Mouse (Mus musculus): Measurements from ENCODE around the gene Abt1. TPM values are rescaled to one million over a fixed set of nuclear protein-coding genes. Genes with fewer than 3 reads are reported as not detected.
A peak's percentile ranks its signal among the peaks of the same experiment; 100 is the strongest.

Abt1 gene
- 10.0 and 10.3 TPM in 2 replicates for polyA plus RNA-seq (2011; ENCODE audit: insufficient read depth, insufficient read length, low read depth, missing spikeins)

DNA sequence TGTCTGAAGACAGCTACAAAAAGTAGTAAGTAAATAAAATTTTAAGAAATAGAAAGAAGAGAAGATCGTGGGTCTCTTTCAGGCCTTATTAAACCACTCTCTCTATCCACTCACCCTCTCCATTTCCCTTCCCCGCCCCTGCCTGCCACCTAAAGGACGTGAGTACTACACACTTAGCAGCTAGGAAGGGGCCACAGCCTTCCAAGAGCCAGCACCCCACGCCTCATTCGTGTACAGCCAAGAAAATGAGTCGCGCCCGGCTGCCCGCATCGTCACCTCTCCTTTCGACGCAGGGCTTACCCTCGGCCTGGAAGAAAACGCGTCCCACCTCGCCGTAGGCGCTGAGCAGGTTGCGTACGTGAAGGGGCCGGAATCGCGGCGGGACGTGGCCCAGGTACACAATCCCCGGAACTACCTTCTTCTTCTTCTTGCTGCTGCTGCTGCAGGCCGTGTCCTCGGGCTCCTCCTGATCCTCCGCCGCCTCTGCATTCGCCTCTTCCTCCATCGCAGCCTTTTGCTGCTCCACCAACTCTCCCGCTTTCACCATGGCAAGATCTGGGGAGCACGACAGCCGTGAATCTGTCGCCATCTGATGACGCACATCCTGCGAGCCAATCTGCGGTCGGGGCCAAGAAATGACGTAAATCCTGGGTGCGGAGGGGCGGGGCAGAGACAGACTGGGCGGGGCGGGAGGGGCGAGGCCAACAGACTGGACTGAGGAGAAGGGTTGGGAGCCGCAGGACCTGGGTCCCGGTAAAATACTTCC is at the start of gene Abt1:
Gene Abt1 (minus strand): TSS at position 581 of the 766 bp plus-strand sequence.
- peak within 1 kb of the TSS; percentile 92 for H3K4me3 ChIP-seq (ENCODE audit: low read depth, low read length)
- H3K9me3 ChIP-seq (replicated peaks; ENCODE audit: control insufficient read depth, insufficient read depth, low read length, poor library complexity, severe bottlenecking) = no peaks in the 10 kb centered on the region
- no peaks in the 10 kb centered on the region for H3K27me3 ChIP-seq (ENCODE audit: control insufficient read depth, insufficient read depth, low read length, poor library complexity, severe bottlenecking)
- peak within 1 kb of the TSS; percentile 69 for H3K9ac ChIP-seq (ENCODE audit: low read depth, poor library complexity, severe bottlenecking)
- TF ChIP-seq EP300 (IDR thresholded peaks at IDR 0.05; ENCODE audit: insufficient read depth, low read depth, low read length) = peak; percentile 52; the same call in 1 of the 2 replicates
- peak; percentile 56 for TF ChIP-seq POLR2A (IDR thresholded peaks at IDR 0.05; ENCODE audit: insufficient read depth, low read length)
- no peak for TF ChIP-seq CTCF (IDR thresholded peaks at IDR 0.05; ENCODE audit: low read depth, low read length)
- no peak within 1 kb of the TSS for H3K27ac ChIP-seq (ENCODE audit: insufficient read depth, low read length)
- H3K4me1 ChIP-seq (ENCODE audit: control insufficient read depth, insufficient read depth, low read length) = no peaks in the 10 kb centered on the region
- peaks cover 20% of the 10 kb centered on the region for H3K36me3 ChIP-seq (ENCODE audit: control insufficient read depth, insufficient read depth, low read length, poor library complexity, severe bottlenecking)

DNA sequence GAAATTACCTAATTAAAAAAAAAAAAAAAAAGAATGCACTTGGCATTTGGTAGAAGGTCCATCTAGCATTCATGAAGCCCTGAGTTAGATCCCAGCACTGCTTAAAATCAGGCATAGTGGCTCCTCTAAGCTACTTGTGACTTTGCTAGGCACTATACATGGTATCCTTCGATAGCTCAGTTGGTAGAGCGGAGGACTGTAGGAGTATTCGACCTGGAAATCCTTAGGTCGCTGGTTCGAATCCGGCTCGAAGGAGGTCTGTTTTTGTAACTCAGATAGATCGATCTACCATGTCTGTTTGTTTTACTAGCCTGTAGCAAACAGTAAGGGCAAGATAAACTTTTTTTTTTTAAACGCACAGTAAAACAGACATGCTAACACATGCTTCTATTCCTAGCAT is 43.2 kb upstream of the Abt1 start:
- no peaks in the 10 kb centered on the region for H3K9me3 ChIP-seq (replicated peaks; ENCODE audit: control insufficient read depth, insufficient read depth, low read length, poor library complexity, severe bottlenecking)
- no peaks in the 10 kb centered on the region for H3K36me3 ChIP-seq (ENCODE audit: control insufficient read depth, insufficient read depth, low read length, poor library complexity, severe bottlenecking)
- H3K9ac ChIP-seq (ENCODE audit: low read depth, poor library complexity, severe bottlenecking) = no peak overlapping the region
- H3K27me3 ChIP-seq (ENCODE audit: control insufficient read depth, insufficient read depth, low read length, poor library complexity, severe bottlenecking) = no peaks in the 10 kb centered on the region
- no peaks in the 10 kb centered on the region for H3K4me1 ChIP-seq (ENCODE audit: control insufficient read depth, insufficient read depth, low read length)
- no peak overlapping the region for H3K27ac ChIP-seq (ENCODE audit: insufficient read depth, low read length)
- TF ChIP-seq CTCF (IDR thresholded peaks at IDR 0.05; ENCODE audit: low read depth, low read length) (no peak), EP300 (IDR thresholded peaks at IDR 0.05; ENCODE audit: insufficient read depth, low read depth, low read length) (no peak), POLR2A (IDR thresholded peaks at IDR 0.05; ENCODE audit: insufficient read depth, low read length) (no peak)
- peak overlapping the region; percentile 27; the same call in 1 of the 2 replicates for H3K4me3 ChIP-seq (ENCODE audit: low read depth, low read length)

DNA sequence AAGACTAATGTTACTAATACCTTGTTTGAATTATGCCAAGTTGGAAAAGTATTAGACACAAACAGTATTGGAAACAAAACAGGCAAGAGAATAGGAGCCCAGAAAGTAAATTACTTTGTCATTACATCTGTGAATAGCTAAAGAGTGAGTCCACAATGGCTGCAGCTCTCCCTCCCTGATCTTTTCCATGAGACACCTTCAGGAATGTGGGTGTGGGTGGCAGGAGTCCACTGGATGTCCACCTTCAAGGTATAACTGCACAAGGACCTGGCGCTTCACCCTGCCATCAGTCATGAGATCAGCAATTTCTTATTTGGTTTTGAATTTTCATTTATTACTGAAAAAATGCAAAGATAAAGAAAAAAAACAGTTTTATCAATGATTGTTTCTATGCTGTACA is 42.6 kb upstream of the Abt1 start:
- Histone ChIP-seq H3K27me3 (ENCODE audit: control insufficient read depth, insufficient read depth, low read length, poor library complexity, severe bottlenecking) (no peaks in the 10 kb centered on the region), H3K4me3 (ENCODE audit: low read depth, low read length) (no peak overlapping the region), H3K4me1 (ENCODE audit: control insufficient read depth, insufficient read depth, low read length) (no peaks in the 10 kb centered on the region), H3K9ac (ENCODE audit: low read depth, poor library complexity, severe bottlenecking) (peak overlapping the region; percentile 2; the same call in 1 of the 2 replicates), H3K36me3 (ENCODE audit: control insufficient read depth, insufficient read depth, low read length, poor library complexity, severe bottlenecking) (no peaks in the 10 kb centered on the region), H3K9me3 (replicated peaks; ENCODE audit: control insufficient read depth, insufficient read depth, low read length, poor library complexity, severe bottlenecking) (no peaks in the 10 kb centered on the region), H3K27ac (ENCODE audit: insufficient read depth, low read length) (no peak overlapping the region)
- TF ChIP-seq POLR2A (IDR thresholded peaks at IDR 0.05; ENCODE audit: insufficient read depth, low read length) (no peak), CTCF (IDR thresholded peaks at IDR 0.05; ENCODE audit: low read depth, low read length) (no peak), EP300 (IDR thresholded peaks at IDR 0.05; ENCODE audit: insufficient read depth, low read depth, low read length) (no peak)

DNA sequence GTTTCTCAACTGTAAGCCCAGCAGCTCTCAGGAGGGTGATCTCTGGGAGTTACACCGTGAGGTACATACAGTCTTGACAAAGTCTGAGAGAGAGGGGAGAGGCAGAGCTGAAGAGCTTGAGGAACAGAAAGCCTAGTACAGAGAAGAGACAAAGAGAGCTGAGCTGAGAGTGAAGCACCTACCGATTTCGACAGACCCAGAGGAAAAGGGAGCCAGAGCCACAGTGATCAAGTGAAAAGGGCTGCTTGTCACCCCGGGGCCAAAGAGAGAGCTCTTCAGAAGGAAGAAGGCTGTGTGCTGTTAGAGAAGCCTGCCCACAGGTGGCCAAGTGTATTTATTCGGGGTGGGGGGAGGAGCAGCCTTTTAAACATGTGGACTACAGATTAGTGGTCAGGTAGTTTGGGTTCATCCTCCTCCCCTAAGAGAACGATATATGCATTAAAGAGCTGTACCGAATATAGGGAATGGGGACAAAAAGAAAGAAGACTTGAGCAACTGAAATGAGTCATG is 42.0 kb upstream of the Abt1 start, which contains the start of gene Btn1a1:
Gene Btn1a1 (minus strand): TSS at position 302 of the 510 bp plus-strand sequence.
- no peaks in the 10 kb centered on the region for H3K36me3 ChIP-seq (ENCODE audit: control insufficient read depth, insufficient read depth, low read length, poor library complexity, severe bottlenecking)
- peak within 1 kb of the TSS; percentile 14; the same call in 1 of the 2 replicates for H3K9ac ChIP-seq (ENCODE audit: low read depth, poor library complexity, severe bottlenecking)
- no peak within 1 kb of the TSS for H3K27ac ChIP-seq (ENCODE audit: insufficient read depth, low read length)

DNA sequence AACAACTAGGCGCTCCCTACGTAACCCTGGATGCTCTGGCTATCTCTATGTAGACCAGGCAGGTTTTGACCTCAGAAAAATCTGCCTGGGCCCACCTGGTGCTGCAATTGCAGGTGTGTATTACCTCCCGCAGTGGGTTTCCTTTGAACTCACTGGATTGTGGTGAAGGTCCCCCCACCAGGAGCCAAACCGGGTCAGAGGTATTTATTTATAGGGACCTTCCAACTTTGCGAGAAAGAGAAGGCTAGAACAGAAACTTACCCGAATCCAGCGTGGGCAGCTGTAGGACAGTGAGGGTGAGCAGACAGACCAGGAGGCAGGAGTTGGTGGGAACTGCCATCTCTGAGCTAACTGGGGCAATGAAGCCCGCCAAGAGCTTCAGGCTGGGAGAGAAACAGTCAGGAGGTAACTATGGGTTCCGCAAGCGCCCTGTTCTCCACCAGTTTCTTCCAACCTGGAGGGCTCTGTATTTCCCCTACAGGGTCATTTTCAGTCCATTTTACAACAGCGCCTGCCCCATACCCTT is 41.2 kb upstream of the Abt1 start:
- H3K9ac ChIP-seq (ENCODE audit: low read depth, poor library complexity, severe bottlenecking) = 0 out of 2 replicates have a peak overlapping the region, but pooled peaks have one; percentile 14
- H3K4me3 ChIP-seq (ENCODE audit: low read depth, low read length) = peak overlapping the region; percentile 56
- H3K9me3 ChIP-seq (replicated peaks; ENCODE audit: control insufficient read depth, insufficient read depth, low read length, poor library complexity, severe bottlenecking) = no peaks in the 10 kb centered on the region
- TF ChIP-seq EP300 (IDR thresholded peaks at IDR 0.05; ENCODE audit: insufficient read depth, low read depth, low read length) = no peak
- no peak for TF ChIP-seq POLR2A (IDR thresholded peaks at IDR 0.05; ENCODE audit: insufficient read depth, low read length)
- no peak for TF ChIP-seq CTCF (IDR thresholded peaks at IDR 0.05; ENCODE audit: low read depth, low read length)
- H3K36me3 ChIP-seq (ENCODE audit: control insufficient read depth, insufficient read depth, low read length, poor library complexity, severe bottlenecking) = no peaks in the 10 kb centered on the region
- H3K4me1 ChIP-seq (ENCODE audit: control insufficient read depth, insufficient read depth, low read length) = no peaks in the 10 kb centered on the region
- no peak overlapping the region for H3K27ac ChIP-seq (ENCODE audit: insufficient read depth, low read length)
- no peaks in the 10 kb centered on the region; the same call in 1 of the 2 replicates for H3K27me3 ChIP-seq (ENCODE audit: control insufficient read depth, insufficient read depth, low read length, poor library complexity, severe bottlenecking)

More for the DNA sequence above, 42.0 kb upstream of the Abt1 start, which contains the start of gene Btn1a1:
- H3K4me1 ChIP-seq (ENCODE audit: control insufficient read depth, insufficient read depth, low read length) = no peaks in the 10 kb centered on the region
- no peaks in the 10 kb centered on the region for H3K27me3 ChIP-seq (ENCODE audit: control insufficient read depth, insufficient read depth, low read length, poor library complexity, severe bottlenecking)
- peak within 1 kb of the TSS; percentile 56 for H3K4me3 ChIP-seq (ENCODE audit: low read depth, low read length)
- TF ChIP-seq CTCF (IDR thresholded peaks at IDR 0.05; ENCODE audit: low read depth, low read length) = no peak
- TF ChIP-seq EP300 (IDR thresholded peaks at IDR 0.05; ENCODE audit: insufficient read depth, low read depth, low read length) = no peak
- no peak for TF ChIP-seq POLR2A (IDR thresholded peaks at IDR 0.05; ENCODE audit: insufficient read depth, low read length)
- H3K9me3 ChIP-seq (replicated peaks; ENCODE audit: control insufficient read depth, insufficient read depth, low read length, poor library complexity, severe bottlenecking) = no peaks in the 10 kb centered on the region

Data from ES-Bruce4 (cell line).